Mouse (Mus musculus) myocyte (in vitro differentiated cells): Measurements from ENCODE around the gene Cyp4f14. TPM values are rescaled to one million over a fixed set of nuclear protein-coding genes. Genes with fewer than 3 reads are reported as not detected.

Experiments used
- H3K27me3 ChIP-seq: one replicate; pipeline ENCODE4 v1.6.1; 2011; ENCODE audit not compliant: control insufficient read depth, insufficient read depth, insufficient read length
- H3K36me3 ChIP-seq: one replicate; pipeline ENCODE4 v1.6.1; 2011; ENCODE audit not compliant: control insufficient read depth, insufficient read depth
- H3K4me2 ChIP-seq: one replicate; pipeline ENCODE4 v1.6.1; 2011; ENCODE audit warnings: low read depth, control low read depth
- H3K4me3 ChIP-seq: one replicate; pipeline ENCODE4 v1.5.1; 2011; ENCODE audit warnings: mild to moderate bottlenecking, control low read depth, moderate library complexity
- H3K79me2 ChIP-seq: one replicate; pipeline ENCODE4 v1.6.1; 2011; ENCODE audit not compliant: control insufficient read depth, insufficient read depth
- H3ac ChIP-seq: one replicate; pipeline ENCODE4 v1.6.1; 2011; ENCODE audit not compliant: control insufficient read depth, insufficient read length
- CEBPB ChIP-seq: IDR thresholded peaks from 2 replicates; pipeline ENCODE4 v1.6.1; 2011; ENCODE audit warnings: mild to moderate bottlenecking, moderate library complexity; ENCODE audit not compliant: poor library complexity, insufficient read depth, severe bottlenecking
- E2F4 ChIP-seq: IDR thresholded peaks from one replicate; pipeline ENCODE4 v1.6.1; 2011; ENCODE audit warnings: mild to moderate bottlenecking, control low read depth, moderate library complexity; ENCODE audit not compliant: insufficient read depth
- MAX ChIP-seq: IDR thresholded peaks from one replicate; pipeline ENCODE4 v1.6.1; 2011; ENCODE audit warnings: low read depth, mild to moderate bottlenecking, control low read depth
- MYOD1 ChIP-seq, 3 experiments: IDR thresholded peaks; one replicate each; pipeline ENCODE4 v1.6.1; 2011; ENCODE audit warnings: control low read depth in 2 of 3, low read depth in 2 of 3, mild to moderate bottlenecking in 2 of 3, moderate library complexity in 1 of 3; ENCODE audit not compliant: insufficient read length in 2 of 3, control insufficient read depth in 1 of 3
- MYOG ChIP-seq, 3 experiments: IDR thresholded peaks; one replicate each; pipeline ENCODE4 v1.6.1; 2011; ENCODE audit warnings: control low read depth in 2 of 3, low read depth in 2 of 3, mild to moderate bottlenecking in 2 of 3; ENCODE audit not compliant: insufficient read length in 2 of 3, control insufficient read depth in 1 of 3, insufficient read depth in 1 of 3
- POLR2A ChIP-seq: IDR thresholded peaks from one replicate; pipeline ENCODE4 v1.6.1; 2011; ENCODE audit warnings: low read depth, mild to moderate bottlenecking, control low read depth, moderate library complexity; ENCODE audit not compliant: insufficient read length
- POLR2AphosphoS2 ChIP-seq: IDR thresholded peaks from one replicate; pipeline ENCODE4 v1.6.1; 2011; ENCODE audit warnings: low read depth, control low read depth; ENCODE audit not compliant: insufficient read length
- REST ChIP-seq: IDR thresholded peaks from one replicate; pipeline ENCODE4 v1.6.1; 2011; ENCODE audit warnings: mild to moderate bottlenecking, control low read depth, moderate library complexity; ENCODE audit not compliant: insufficient read depth, insufficient read length
- SRF ChIP-seq: IDR thresholded peaks from one replicate; pipeline ENCODE4 v1.6.1; 2011; ENCODE audit warnings: low read depth; ENCODE audit not compliant: control insufficient read depth, insufficient read length
- TCF12 ChIP-seq: IDR thresholded peaks from one replicate; pipeline ENCODE4 v1.6.1; 2011; ENCODE audit warnings: mild to moderate bottlenecking, control low read depth; ENCODE audit not compliant: poor library complexity, insufficient read depth, severe bottlenecking
- TCF3 ChIP-seq: IDR thresholded peaks from one replicate; pipeline ENCODE4 v1.6.1; 2011; ENCODE audit warnings: low read depth, control low read depth; ENCODE audit not compliant: insufficient read length
- USF1 ChIP-seq: IDR thresholded peaks from one replicate; pipeline ENCODE4 v1.6.1; 2011; ENCODE audit warnings: low read depth, mild to moderate bottlenecking, control low read depth, moderate library complexity
- polyA plus RNA-seq: library from polyadenylated mRNA; unstranded; fragments of >200 nt; fragmentation: generic; extraction: Trizol; gene quantifications from one replicate; pipeline ENCODE4 v1.2.1, GENCODE M21; 2012; ENCODE audit warnings: missing spikeins

The Cyp4f14 gene
- polyA plus RNA-seq, 1 experiment, result 0.02 TPM

DNA sequence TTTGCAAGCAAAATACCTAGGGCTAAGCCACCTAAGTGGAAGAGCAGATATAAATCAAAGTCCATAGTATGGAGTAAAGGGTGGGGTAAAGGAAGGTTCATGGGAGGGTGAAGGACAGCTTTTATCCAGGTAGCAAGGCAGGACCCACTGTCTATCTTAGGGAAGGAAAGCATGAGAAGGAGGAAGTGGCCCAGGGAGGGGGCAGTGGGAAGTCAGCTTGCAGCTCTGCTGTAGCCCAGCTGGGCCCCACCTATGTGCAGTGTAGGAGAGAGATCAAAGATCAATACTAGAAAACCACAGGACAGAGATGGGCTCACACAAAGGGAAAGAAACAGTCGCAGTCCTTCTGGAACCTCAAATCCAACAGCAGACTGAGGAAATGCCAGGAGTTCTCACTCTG lies 1.1 kb downstream of the Cyp4f14 start:
- no peak overlapping the region for H3K4me2 ChIP-seq
- no peak overlapping the region for H3K4me3 ChIP-seq
- no peaks in the 10 kb centered on the region for H3K79me2 ChIP-seq
- H3K27me3 ChIP-seq, result peaks cover 8% of the 10 kb centered on the region
- TF ChIP-seq E2F4 (no peak), TCF3 (no peak), CEBPB (no peak), POLR2AphosphoS2 (no peak), MYOD1 (IDR thresholded peaks at IDR 0.05; ENCODE audit: control insufficient read depth in 1 of 3, insufficient read length in 2 of 3, low read depth in 2 of 3) (no peak), MAX (no peak), MYOG (IDR thresholded peaks at IDR 0.05; ENCODE audit: control insufficient read depth in 1 of 3, insufficient read depth in 1 of 3, insufficient read length in 2 of 3, low read depth in 2 of 3) (no peak), USF1 (no peak)
- no peak overlapping the region for H3ac ChIP-seq
- no peaks in the 10 kb centered on the region for H3K36me3 ChIP-seq

GRCm38 (mm10) chr17:32906172-32906571 lies 11.0 kb downstream of the Cyp4f14 start:
- H3K4me3 ChIP-seq, result no peak overlapping the region
- H3ac ChIP-seq, result no peak overlapping the region
- H3K4me2 ChIP-seq, result no peak overlapping the region
- TF ChIP-seq TCF12, result no peak
- TF ChIP-seq MAX, result no peak
- TF ChIP-seq MYOD1 (IDR thresholded peaks at IDR 0.05; ENCODE audit: control insufficient read depth in 1 of 3, insufficient read length in 2 of 3, low read depth in 2 of 3), result no peak
- TF ChIP-seq REST, result no peak
- H3K27me3 ChIP-seq, result peaks cover 10% of the 10 kb centered on the region
- no peaks in the 10 kb centered on the region for H3K36me3 ChIP-seq
- H3K79me2 ChIP-seq, result no peaks in the 10 kb centered on the region

DNA sequence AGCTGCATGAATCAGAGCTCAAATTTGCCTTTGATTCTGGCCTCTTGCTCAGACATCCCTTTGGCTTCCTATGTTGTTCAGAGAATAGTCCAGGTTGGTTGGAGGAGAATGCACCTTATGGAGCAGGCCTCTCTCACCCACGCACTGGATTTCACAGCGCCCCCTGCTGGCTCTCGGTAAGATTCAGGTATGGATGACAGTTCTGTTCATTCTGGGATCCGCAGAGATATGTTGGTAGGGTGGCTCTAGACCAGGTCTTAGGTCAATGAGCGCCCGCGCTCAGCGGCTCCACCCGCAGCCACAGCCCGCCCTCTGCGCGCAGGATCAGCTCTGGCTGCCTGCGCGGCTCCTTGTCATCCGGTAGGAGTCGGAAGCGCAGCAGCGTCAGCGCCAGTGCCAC lies 11.9 kb downstream of the Cyp4f14 start:
- Histone ChIP-seq H3ac (no peak overlapping the region), H3K4me3 (no peak overlapping the region)

DNA sequence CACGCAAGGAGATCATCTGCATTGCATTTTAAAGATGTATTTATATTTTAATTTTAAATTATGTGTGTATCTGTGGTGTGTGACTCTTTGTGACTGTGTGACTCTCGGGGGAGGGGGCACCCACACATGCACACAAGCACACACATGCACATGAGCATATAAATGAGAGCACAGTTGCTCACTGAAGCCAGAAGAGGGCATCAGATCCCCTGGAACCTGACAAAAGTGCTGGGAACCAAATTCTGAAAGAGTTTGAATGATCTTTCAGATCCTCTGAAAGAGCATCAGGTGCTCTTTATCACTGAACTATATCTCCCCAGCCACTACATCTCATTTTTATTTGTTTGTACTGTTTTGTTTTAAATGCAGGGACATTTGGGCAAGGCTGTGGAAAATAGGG lies 12.7 kb downstream of the Cyp4f14 start:
- no peak overlapping the region for H3K4me2 ChIP-seq
- no peaks in the 10 kb centered on the region for H3K79me2 ChIP-seq
- H3K36me3 ChIP-seq, result no peaks in the 10 kb centered on the region
- H3ac ChIP-seq, result no peak overlapping the region
- peaks cover 6% of the 10 kb centered on the region for H3K27me3 ChIP-seq
- H3K4me3 ChIP-seq, result no peak overlapping the region
- TF ChIP-seq MAX (no peak), MYOG (IDR thresholded peaks at IDR 0.05; ENCODE audit: control insufficient read depth in 1 of 3, insufficient read depth in 1 of 3, insufficient read length in 2 of 3, low read depth in 2 of 3) (no peak), TCF3 (no peak), TCF12 (no peak), E2F4 (no peak), POLR2A (no peak), USF1 (no peak), REST (no peak), POLR2AphosphoS2 (no peak), CEBPB (no peak), MYOD1 (IDR thresholded peaks at IDR 0.05; ENCODE audit: control insufficient read depth in 1 of 3, insufficient read length in 2 of 3, low read depth in 2 of 3) (no peak), SRF (no peak)

More for the DNA sequence above, 11.9 kb downstream of the Cyp4f14 start:
- Histone ChIP-seq H3K27me3 (peaks cover 6% of the 10 kb centered on the region), H3K4me2 (no peak overlapping the region), H3K36me3 (no peaks in the 10 kb centered on the region), H3K79me2 (no peaks in the 10 kb centered on the region)
- TF ChIP-seq TCF12 (no peak), TCF3 (no peak), MYOG (IDR thresholded peaks at IDR 0.05; ENCODE audit: control insufficient read depth in 1 of 3, insufficient read depth in 1 of 3, insufficient read length in 2 of 3, low read depth in 2 of 3) (no peak), POLR2AphosphoS2 (no peak), SRF (no peak), USF1 (no peak), MYOD1 (IDR thresholded peaks at IDR 0.05; ENCODE audit: control insufficient read depth in 1 of 3, insufficient read length in 2 of 3, low read depth in 2 of 3) (no peak), MAX (no peak), REST (no peak), POLR2A (no peak)

- no peak overlapping the region for H3K4me3 ChIP-seq
- H3K79me2 ChIP-seq, result no peaks in the 10 kb centered on the region
- peaks cover 8% of the 10 kb centered on the region for H3K27me3 ChIP-seq
- H3K36me3 ChIP-seq, result no peaks in the 10 kb centered on the region
- no peak overlapping the region for H3K4me2 ChIP-seq
- TF ChIP-seq E2F4, result no peak
- no peak for TF ChIP-seq TCF3
- no peak overlapping the region for H3ac ChIP-seq
Observed at GRCm38 (mm10) chr17:32901751-32902525, 15.2 kb downstream of the Cyp4f14 start.
